Mouse (Mus musculus): ENCODE data around the gene Bfsp2. TPM values are rescaled to one million over a fixed set of nuclear protein-coding genes. Genes with fewer than 3 reads are reported as not detected.

Bfsp2 gene
- polyA plus RNA-seq, 1 experiment from 2014 or later: 2.6 TPM

GRCm38 (mm10) chr9:103378686-103379085 lies 101.5 kb downstream of the Bfsp2 start:
- no peaks in the 10 kb centered on the region for H3K36me3 ChIP-seq
- peaks cover 8% of the 10 kb centered on the region for H3K4me1 ChIP-seq
- WGBS: 69% methylated on average over 10 of the region's 10 CpGs
- H3K4me2 ChIP-seq: no peak overlapping the region
- ATAC-seq (ENCODE audit: insufficient number of reproducible peaks, insufficient read depth, low FRiP score, low TSS enrichment, low read depth): no peak
- H3K9ac ChIP-seq: no peak overlapping the region
- H3K27ac ChIP-seq: no peak overlapping the region
- H3K9me3 ChIP-seq: no peaks in the 10 kb centered on the region
- no peak overlapping the region for H3K4me3 ChIP-seq
- no peaks in the 10 kb centered on the region for H3K27me3 ChIP-seq

DNA sequence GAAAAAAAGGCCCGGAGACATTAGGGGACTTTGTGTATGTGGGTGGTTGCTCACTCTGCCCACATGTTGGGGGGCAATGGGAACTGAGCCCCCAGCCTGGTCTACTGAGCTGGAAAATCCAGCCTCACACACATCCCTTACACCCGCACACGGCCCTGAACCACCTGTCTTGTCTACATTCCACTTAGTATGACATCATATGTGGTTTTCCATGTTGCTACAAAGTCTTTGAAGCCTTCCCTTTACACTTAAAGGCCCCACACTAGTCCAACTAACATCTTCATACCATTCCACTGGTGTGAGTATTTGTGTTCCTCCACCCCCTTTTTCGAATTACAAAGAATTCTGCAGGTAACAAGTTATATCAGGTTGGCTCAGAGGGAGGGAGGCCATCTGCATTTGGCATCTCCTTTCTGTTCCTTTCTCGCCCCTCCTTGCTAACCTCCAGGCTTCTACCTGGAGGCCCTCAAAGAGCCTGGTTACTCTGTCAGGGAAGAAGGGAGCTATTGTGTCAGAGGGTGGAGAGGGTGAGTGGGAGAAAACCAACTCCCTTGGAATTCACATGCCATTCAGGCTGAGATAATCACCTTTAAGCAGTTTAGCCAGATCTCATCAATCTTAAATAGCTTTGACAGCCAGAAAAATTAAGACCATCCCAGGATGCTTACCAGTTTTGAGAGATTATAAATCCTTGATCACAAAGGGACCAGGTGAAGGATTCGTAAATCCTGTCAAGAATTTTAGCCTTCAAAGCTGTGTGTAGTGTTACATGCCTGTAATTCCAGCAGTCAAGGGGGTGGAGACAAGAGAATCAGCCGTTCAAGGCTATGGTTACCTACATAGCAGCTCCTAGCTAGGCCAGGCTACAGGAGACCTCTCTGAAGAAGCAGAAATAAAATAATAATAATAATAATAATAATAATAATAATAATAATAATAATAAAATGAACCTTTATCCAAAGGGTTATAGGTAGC lies 103.6 kb downstream of the Bfsp2 start:
- Histone ChIP-seq H3K4me3 (no peak overlapping the region), H3K4me2 (no peak overlapping the region), H3K9ac (no peak overlapping the region), H3K27ac (peak overlapping the region; percentile 29; the same call in 1 of the 2 replicates), H3K36me3 (no peaks in the 10 kb centered on the region), H3K4me1 (no peaks in the 10 kb centered on the region; the same call in 1 of the 2 replicates), H3K27me3 (no peaks in the 10 kb centered on the region), H3K9me3 (no peaks in the 10 kb centered on the region)
- peak; percentile 35; the same call in 1 of the 2 replicates for ATAC-seq (ENCODE audit: insufficient number of reproducible peaks, insufficient read depth, low FRiP score, low TSS enrichment, low read depth)
- WGBS: 47% methylated on average over 7 of the region's 7 CpGs

Other genes with a start within 250 kb of the Bfsp2 start
- 14.4 and 135 TPM in 2 replicates for gene Trf, start 250.0 kb downstream of the Bfsp2 start, polyA plus RNA-seq (2015; fragmentation: Nextera tagmentation; extraction: Ambion mirVana)
- 1.9 and 3.0 TPM in 2 replicates for gene 1300017J02Rik, start 175.3 kb downstream of the Bfsp2 start, polyA plus RNA-seq (2015; fragmentation: Nextera tagmentation; extraction: Ambion mirVana)
- gene Topbp1, start 175.2 kb downstream of the Bfsp2 start, polyA plus RNA-seq (2015; fragmentation: Nextera tagmentation; extraction: Ambion mirVana): 68.1 and 74.2 TPM in 2 replicates
- 117 and 125 TPM in 2 replicates for gene Cdv3, start 114.6 kb downstream of the Bfsp2 start, polyA plus RNA-seq (2015; fragmentation: Nextera tagmentation; extraction: Ambion mirVana)

Measured in embryonic facial prominence, embryonic 13.5 days (tissue).